Mouse (Mus musculus) forebrain, embryonic 15.5 days (tissue): ENCODE data around the gene Mapk11. TPM values are rescaled to one million over a fixed set of nuclear protein-coding genes. Genes with fewer than 3 reads are reported as not detected.

Source experiments
- microRNA-seq: library from miRNA; unstranded; fragments of <30 nt; microRNA quantifications from one replicate; pipeline ENCODE4, GENCODE M21; 2016
- polyA plus RNA-seq: library from polyadenylated mRNA; unstranded; fragments of >200 nt; fragmentation: Nextera tagmentation; extraction: Ambion mirVana; gene quantifications from 2 replicates; pipeline ENCODE4 v1.2.1, GENCODE M21; 2015

Mapk11 gene
- polyA plus RNA-seq, 1 experiment from 2014 or later = 42.9 TPM

Small RNA genes lying within 50 kb of the gene (microRNA-seq; reads per million reads assigned to microRNA genes)
- gene Mir6958 = 3.5 reads per million, percentile 10 among the genes with 10 or more reads in this experiment
- not detected for gene Mir7118

Other genes starting within 250 kb of the Mapk11 start
- gene Ttll8, start 195.2 kb downstream of the Mapk11 start, polyA plus RNA-seq = 0.14 TPM in 1 of 2 replicates, not detected in the other
- 29.6 and 36.6 TPM in 2 replicates for gene Mlc1, start 170.6 kb downstream of the Mapk11 start, polyA plus RNA-seq
- not detected in 2 replicates for gene Mov10l1, start 166.7 kb downstream of the Mapk11 start, polyA plus RNA-seq
- 3.6 and 4.6 TPM in 2 replicates for gene Panx2, start 89.9 kb downstream of the Mapk11 start, polyA plus RNA-seq
- gene Trabd, start 74.5 kb downstream of the Mapk11 start, polyA plus RNA-seq = 39.3 and 39.9 TPM in 2 replicates
- gene Selenoo, start 60.5 kb downstream of the Mapk11 start, polyA plus RNA-seq = 25.0 and 26.0 TPM in 2 replicates
- gene Tubgcp6, start 26.5 kb downstream of the Mapk11 start, polyA plus RNA-seq = 17.5 and 17.7 TPM in 2 replicates
- 31.5 and 38.6 TPM in 2 replicates for gene Hdac10, start 20.9 kb downstream of the Mapk11 start, polyA plus RNA-seq
- 5.5 and 5.8 TPM in 2 replicates for gene Mapk12, start 8.9 kb downstream of the Mapk11 start, polyA plus RNA-seq
- 113 and 118 TPM in 2 replicates for gene Plxnb2, start 31.2 kb upstream of the Mapk11 start, polyA plus RNA-seq
- gene Dennd6b, start 46.9 kb upstream of the Mapk11 start, polyA plus RNA-seq = 58.5 and 62.2 TPM in 2 replicates
- 79.8 and 83.6 TPM in 2 replicates for gene Ppp6r2, start 61.9 kb upstream of the Mapk11 start, polyA plus RNA-seq
- 79.0 and 83.4 TPM in 2 replicates for gene Sbf1, start 165.7 kb upstream of the Mapk11 start, polyA plus RNA-seq
- not detected in 2 replicates for gene Adm2, start 173.1 kb upstream of the Mapk11 start, polyA plus RNA-seq
- gene Miox, start 184.8 kb upstream of the Mapk11 start, polyA plus RNA-seq = not detected in 2 replicates
- 31.6 and 33.0 TPM in 2 replicates for gene Lmf2, start 206.0 kb upstream of the Mapk11 start, polyA plus RNA-seq
- 127 and 149 TPM in 2 replicates for gene Ncaph2, start 206.1 kb upstream of the Mapk11 start, polyA plus RNA-seq
- 9.0 and 10.2 TPM in 2 replicates for gene Sco2, start 224.2 kb upstream of the Mapk11 start, polyA plus RNA-seq
- 1.8 and 2.4 TPM in 2 replicates for gene Tymp, start 227.4 kb upstream of the Mapk11 start, polyA plus RNA-seq
- gene Odf3b, start 229.7 kb upstream of the Mapk11 start, polyA plus RNA-seq = 1.8 and 4.0 TPM in 2 replicates
- gene Klhdc7b, start 235.3 kb upstream of the Mapk11 start, polyA plus RNA-seq = not detected in 2 replicates